Mouse (Mus musculus) forebrain, embryonic 15.5 days (tissue): ENCODE results near the gene Plekhf1. TPM values are rescaled to one million over a fixed set of nuclear protein-coding genes. Genes with fewer than 3 reads are reported as not detected.

ENCODE experiments used
- ATAC-seq: fragments of 200-750 bp; cut with Nextera tagmentation; replicated peaks from 2 replicates; pipeline ENCODE4 v1.8.0; 2017; ENCODE audit warnings: mild to moderate bottlenecking, moderate TSS enrichment, moderate library complexity
- H3K27ac ChIP-seq: fragments of 300-500 bp; sonication (generic); replicated peaks from 2 replicates; pipeline ENCODE4 v1.5.1; 2015; ENCODE audit warnings: mild to moderate bottlenecking, inconsistent platforms
- H3K27me3 ChIP-seq: fragments of 300-500 bp; sonication (generic); 2 replicates; pipeline ENCODE4 v1.6.1; 2015; ENCODE audit warnings: inconsistent platforms
- H3K36me3 ChIP-seq: fragments of 300-500 bp; sonication (generic); 2 replicates; pipeline ENCODE4 v1.6.1; 2015; ENCODE audit warnings: mild to moderate bottlenecking, inconsistent platforms
- H3K4me1 ChIP-seq: fragments of 300-500 bp; sonication (generic); 2 replicates; pipeline ENCODE4 v1.6.1; 2015; ENCODE audit warnings: inconsistent platforms
- H3K4me2 ChIP-seq: fragments of 300-500 bp; sonication (generic); replicated peaks from 2 replicates; pipeline ENCODE4 v1.6.1; 2015; ENCODE audit warnings: mild to moderate bottlenecking, inconsistent platforms
- H3K4me3 ChIP-seq: fragments of 300-500 bp; sonication (generic); 2 replicates; pipeline ENCODE4 v1.5.1; 2015; ENCODE audit warnings: mild to moderate bottlenecking, inconsistent platforms
- H3K9ac ChIP-seq: fragments of 300-500 bp; sonication (generic); replicated peaks from 2 replicates; pipeline ENCODE4 v1.6.1; 2015; ENCODE audit warnings: mild to moderate bottlenecking, inconsistent platforms
- H3K9me3 ChIP-seq: fragments of 300-500 bp; sonication (generic); 2 replicates; pipeline ENCODE4 v1.6.1; 2016; ENCODE audit warnings: inconsistent platforms
- WGBS: fragments of 180-500 bp; shearing (Covaris S2); methylation state at CpG from one replicate; pipeline ENCODE4 v1.1.7; 2015; ENCODE audit warnings: mixed read lengths; 5-methylcytosine and 5-hydroxymethylcytosine counted together
- polyA plus RNA-seq: library from polyadenylated mRNA; unstranded; fragments of >200 nt; fragmentation: Nextera tagmentation; extraction: Ambion mirVana; gene quantifications from 2 replicates; pipeline ENCODE4 v1.2.1, GENCODE M21; 2015

Plekhf1 gene
- polyA plus RNA-seq, 1 experiment from 2014 or later: 0.61 TPM

GRCm38 (mm10) chr7:38215281-38215680 is 12.5 kb downstream of the Plekhf1 start:
- Histone ChIP-seq H3K4me2 (no peak overlapping the region), H3K4me1 (no peaks in the 10 kb centered on the region), H3K27ac (no peak overlapping the region), H3K27me3 (no peaks in the 10 kb centered on the region), H3K9ac (no peak overlapping the region), H3K9me3 (no peaks in the 10 kb centered on the region), H3K36me3 (no peaks in the 10 kb centered on the region), H3K4me3 (no peak overlapping the region)
- no peak for ATAC-seq
- 82% methylated on average over 7 of the region's 7 CpGs for WGBS

DNA sequence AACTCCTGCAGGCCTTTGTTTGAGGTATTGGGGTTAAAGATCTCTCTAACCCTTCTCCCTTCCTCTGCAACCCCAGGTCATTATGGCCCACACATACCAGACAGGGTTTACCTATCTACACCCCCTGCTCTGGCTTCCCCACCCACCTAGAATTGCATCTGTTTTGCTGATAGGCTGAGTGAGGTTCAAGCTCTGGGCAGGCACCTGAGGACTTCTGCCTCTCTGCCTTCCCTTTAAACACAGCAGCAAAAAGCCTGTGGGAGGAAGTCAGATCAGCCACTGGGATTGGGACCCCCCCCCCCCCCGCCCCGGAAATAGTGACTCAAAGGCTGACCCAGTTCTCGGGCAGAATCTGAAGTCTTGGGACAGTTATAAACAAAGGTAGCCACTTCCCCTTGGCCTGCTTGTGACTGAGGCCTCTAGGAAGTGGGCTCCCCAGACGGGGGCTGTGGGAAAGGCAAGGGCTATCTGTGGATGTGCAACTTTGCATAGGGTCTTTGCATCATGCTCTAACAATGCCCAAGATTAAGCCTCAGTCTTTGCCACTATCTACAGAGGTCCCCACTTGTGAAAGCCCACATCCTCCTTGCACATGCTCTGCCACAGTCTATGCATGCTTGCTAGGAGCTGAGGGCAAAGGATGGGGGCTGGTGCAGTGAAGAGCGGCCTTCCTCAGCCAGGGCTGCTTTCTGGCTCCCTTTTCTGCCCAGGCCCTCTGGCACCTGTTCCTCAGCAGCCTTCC is 13.2 kb downstream of the Plekhf1 start:
- no peak for ATAC-seq
- H3K4me2 ChIP-seq: no peak overlapping the region
- H3K9ac ChIP-seq: no peak overlapping the region
- WGBS: 71% methylated on average over 5 of the region's 5 CpGs
- no peak overlapping the region for H3K4me3 ChIP-seq
- H3K27me3 ChIP-seq: no peaks in the 10 kb centered on the region
- H3K9me3 ChIP-seq: no peaks in the 10 kb centered on the region
- no peaks in the 10 kb centered on the region for H3K36me3 ChIP-seq
- no peak overlapping the region for H3K27ac ChIP-seq
- no peaks in the 10 kb centered on the region for H3K4me1 ChIP-seq

- no peaks in the 10 kb centered on the region for H3K27me3 ChIP-seq
- H3K36me3 ChIP-seq: no peaks in the 10 kb centered on the region
- no peak overlapping the region for H3K4me2 ChIP-seq
- WGBS: 32% methylated on average over 2 of the region's 3 CpGs
- no peak for ATAC-seq
- no peaks in the 10 kb centered on the region for H3K4me1 ChIP-seq
- no peaks in the 10 kb centered on the region for H3K9me3 ChIP-seq
- no peak overlapping the region for H3K27ac ChIP-seq
- H3K4me3 ChIP-seq: no peak overlapping the region
- H3K9ac ChIP-seq: no peak overlapping the region
Measured at GRCm38 (mm10) chr7:38212651-38213062, 15.2 kb downstream of the Plekhf1 start.

DNA sequence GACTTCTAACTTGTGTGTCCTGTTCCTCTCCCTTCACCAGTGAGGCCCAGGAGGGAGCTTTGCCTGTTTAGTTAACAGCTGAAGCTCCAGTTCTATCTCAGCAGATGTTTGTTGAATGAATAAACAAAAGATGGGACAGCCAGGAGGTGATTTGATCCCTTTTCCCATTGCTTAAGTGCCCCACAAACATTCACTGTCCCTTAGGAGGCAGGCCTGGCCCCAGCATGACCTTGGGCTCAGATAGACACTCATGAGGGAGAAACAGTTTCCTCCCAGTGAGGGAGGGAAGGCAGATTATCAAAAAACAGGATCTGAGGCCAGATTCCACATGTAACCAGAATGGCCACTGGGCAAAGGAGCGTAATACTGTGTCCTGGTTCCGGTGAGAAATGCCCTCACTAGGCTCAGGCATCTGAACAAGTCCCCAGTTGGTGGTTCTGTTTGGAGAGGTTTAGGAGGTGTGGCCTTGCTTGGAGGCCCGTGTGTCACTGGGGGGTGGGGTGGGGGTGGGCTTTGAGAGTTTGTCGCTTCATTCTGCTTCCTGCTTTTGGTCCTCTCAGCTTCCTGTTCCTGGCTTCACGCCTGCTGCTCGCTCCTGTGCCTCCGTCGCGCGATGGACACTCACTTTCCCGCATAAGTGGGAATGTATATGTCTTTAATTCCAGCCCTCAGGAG is 18.2 kb downstream of the Plekhf1 start:
- Histone ChIP-seq H3K36me3 (no peaks in the 10 kb centered on the region), H3K9ac (no peak overlapping the region), H3K4me1 (no peaks in the 10 kb centered on the region), H3K27me3 (no peaks in the 10 kb centered on the region), H3K27ac (no peak overlapping the region), H3K9me3 (no peaks in the 10 kb centered on the region), H3K4me3 (no peak overlapping the region), H3K4me2 (no peak overlapping the region)
- 78% methylated on average over 11 of the region's 11 CpGs for WGBS
- no peak for ATAC-seq

DNA sequence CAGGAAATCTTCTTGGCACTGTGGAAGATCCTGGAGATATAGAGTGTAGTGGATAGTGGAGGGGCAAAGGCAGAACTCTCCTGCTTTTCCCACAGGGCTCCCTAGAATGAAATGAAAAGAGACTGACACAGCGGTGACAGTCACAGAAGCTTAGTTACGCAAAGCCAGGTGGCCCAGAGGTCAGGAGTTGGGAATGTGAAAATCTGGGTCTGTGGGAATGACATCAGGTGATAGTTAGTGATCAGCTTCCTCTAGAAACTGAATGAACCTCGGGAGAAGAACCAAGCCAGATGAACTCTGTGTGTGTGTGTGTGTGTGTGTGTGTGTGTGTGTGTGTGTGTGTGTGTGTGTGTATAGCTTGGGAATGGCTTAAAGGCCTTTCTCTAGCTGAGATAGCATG is 18.8 kb downstream of the Plekhf1 start:
- no peak overlapping the region for H3K9ac ChIP-seq
- no peaks in the 10 kb centered on the region for H3K4me1 ChIP-seq
- H3K4me2 ChIP-seq: no peak overlapping the region
- H3K4me3 ChIP-seq: no peak overlapping the region
- H3K36me3 ChIP-seq: no peaks in the 10 kb centered on the region
- no peaks in the 10 kb centered on the region for H3K9me3 ChIP-seq
- WGBS: 75% methylated on average over 3 of the region's 3 CpGs
- ATAC-seq: no peak
- H3K27ac ChIP-seq: no peak overlapping the region
- H3K27me3 ChIP-seq: no peaks in the 10 kb centered on the region

- no peak for ATAC-seq
- no peak overlapping the region for H3K27ac ChIP-seq
- H3K36me3 ChIP-seq: no peaks in the 10 kb centered on the region
- H3K9me3 ChIP-seq: no peaks in the 10 kb centered on the region
- no peaks in the 10 kb centered on the region for H3K27me3 ChIP-seq
- no peak overlapping the region for H3K4me2 ChIP-seq
- H3K9ac ChIP-seq: no peak overlapping the region
- no peak overlapping the region for H3K4me3 ChIP-seq
- WGBS: 81% methylated on average over 3 of the region's 3 CpGs
- no peaks in the 10 kb centered on the region for H3K4me1 ChIP-seq
Measured at GRCm38 (mm10) chr7:38206564-38206963, 21.3 kb downstream of the Plekhf1 start.

GRCm38 (mm10) chr7:38205801-38206200 is 22.0 kb downstream of the Plekhf1 start:
- no peak overlapping the region for H3K4me3 ChIP-seq
- H3K4me1 ChIP-seq: peaks cover under 1% of the 10 kb centered on the region
- H3K9me3 ChIP-seq: no peaks in the 10 kb centered on the region
- H3K9ac ChIP-seq: no peak overlapping the region
- ATAC-seq: no peak
- H3K27ac ChIP-seq: no peak overlapping the region
- no peaks in the 10 kb centered on the region for H3K36me3 ChIP-seq
- H3K4me2 ChIP-seq: no peak overlapping the region
- H3K27me3 ChIP-seq: no peaks in the 10 kb centered on the region
- 27% methylated on average over 2 of the region's 2 CpGs for WGBS

DNA sequence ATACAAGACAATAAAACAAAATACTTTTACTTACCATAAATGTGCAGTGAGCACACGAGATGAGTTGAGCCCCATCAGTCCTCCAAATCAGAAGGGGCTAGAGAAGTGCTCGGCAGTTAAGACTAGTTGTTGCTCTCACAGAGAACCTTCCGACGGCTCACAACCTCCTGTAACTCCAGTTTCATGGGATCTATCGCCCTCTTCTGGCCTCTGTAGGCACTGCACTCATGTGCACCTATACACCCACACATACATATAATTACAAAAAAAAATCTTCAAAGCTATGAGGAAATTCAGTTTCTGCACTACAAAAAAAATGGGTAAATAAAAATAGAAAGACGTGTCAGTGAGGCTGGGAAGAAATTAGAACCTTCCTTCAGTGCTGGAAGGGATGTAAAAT is 23.5 kb downstream of the Plekhf1 start:
- Histone ChIP-seq H3K27ac (no peak overlapping the region), H3K27me3 (no peaks in the 10 kb centered on the region), H3K9ac (no peak overlapping the region), H3K36me3 (no peaks in the 10 kb centered on the region), H3K4me3 (no peak overlapping the region), H3K4me2 (no peak overlapping the region), H3K4me1 (peaks cover 7% of the 10 kb centered on the region), H3K9me3 (no peaks in the 10 kb centered on the region)
- ATAC-seq: no peak
- 90% methylated on average over 6 of the region's 6 CpGs for WGBS

DNA sequence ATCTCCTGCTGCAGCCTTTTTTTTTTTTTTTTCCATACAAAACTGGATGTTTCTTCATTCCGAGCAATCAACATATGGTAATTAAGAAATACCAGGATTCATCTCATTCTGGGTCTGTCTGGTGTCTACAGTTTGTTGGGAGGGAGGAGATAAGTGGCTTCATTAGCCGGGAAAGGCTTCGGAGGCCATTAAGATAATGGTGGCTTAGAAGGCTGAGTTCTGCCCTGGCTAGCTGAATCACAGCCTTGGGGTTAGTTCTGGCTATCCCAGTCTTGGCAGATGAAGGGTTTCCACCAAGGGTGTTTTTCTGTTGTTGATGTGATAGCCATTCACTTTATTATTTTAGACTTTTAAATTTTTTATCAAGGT is 26.5 kb downstream of the Plekhf1 start:
- Histone ChIP-seq H3K9ac (no peak overlapping the region), H3K4me3 (peak overlapping the region; percentile 39; the same call in 1 of the 2 replicates), H3K27ac (peak overlapping the region; percentile 85; the same call in 1 of the 2 replicates), H3K4me1 (peaks cover 7% of the 10 kb centered on the region), H3K36me3 (no peaks in the 10 kb centered on the region), H3K27me3 (no peaks in the 10 kb centered on the region), H3K4me2 (peak overlapping the region; percentile 58; the same call in 1 of the 2 replicates), H3K9me3 (no peaks in the 10 kb centered on the region)
- 20% methylated on average over 3 of the region's 3 CpGs for WGBS
- ATAC-seq: peak; percentile 44

DNA sequence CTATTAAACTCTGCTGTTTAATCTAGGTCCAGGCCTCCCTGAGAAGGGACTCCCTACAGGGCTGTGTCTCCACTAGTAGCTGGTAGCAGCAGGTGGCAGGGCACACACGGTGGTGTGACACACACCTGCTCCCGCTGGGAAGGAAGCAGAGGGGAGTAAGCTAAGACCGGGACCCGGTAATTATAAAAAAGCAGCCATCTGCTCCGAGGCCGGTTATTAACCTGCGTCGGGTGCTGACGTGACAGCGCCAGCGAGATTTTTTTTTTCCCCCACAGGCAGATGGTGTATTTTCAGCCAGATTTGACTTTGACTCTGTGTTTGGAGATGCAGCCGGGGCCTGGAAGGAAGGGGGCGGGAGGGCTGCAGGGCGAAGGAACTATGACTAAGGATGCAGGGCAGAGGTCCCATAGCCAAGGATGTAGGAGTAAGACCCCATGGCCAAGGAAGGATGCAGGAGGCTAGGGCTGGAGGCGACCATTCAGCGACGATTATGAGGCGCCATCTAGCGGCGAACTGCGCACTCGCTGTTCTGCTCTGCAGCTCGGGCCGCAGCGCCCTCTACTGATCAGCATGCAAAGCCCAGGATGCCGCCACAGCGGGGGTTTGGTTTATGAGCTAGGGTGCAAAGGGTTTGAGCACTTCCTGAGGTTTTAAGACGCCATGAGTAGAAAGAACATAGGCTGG is 27.1 kb downstream of the Plekhf1 start:
- Histone ChIP-seq H3K27ac (peak overlapping the region; percentile 85), H3K4me3 (peak overlapping the region; percentile 39), H3K4me2 (peak overlapping the region; percentile 58), H3K4me1 (peaks cover 7% of the 10 kb centered on the region), H3K36me3 (no peaks in the 10 kb centered on the region), H3K9ac (peak overlapping the region; percentile 48), H3K9me3 (no peaks in the 10 kb centered on the region), H3K27me3 (no peaks in the 10 kb centered on the region)
- under 1% methylated on average over 28 of the region's 28 CpGs for WGBS
- peak; percentile 91 for ATAC-seq

- H3K9me3 ChIP-seq: no peaks in the 10 kb centered on the region
- peak overlapping the region; percentile 48 for H3K9ac ChIP-seq
- WGBS: 69% methylated on average over 8 of the region's 8 CpGs
- H3K27me3 ChIP-seq: no peaks in the 10 kb centered on the region
- H3K4me2 ChIP-seq: peak overlapping the region; percentile 58
- peak overlapping the region; percentile 85 for H3K27ac ChIP-seq
- peak overlapping the region; percentile 39 for H3K4me3 ChIP-seq
- peaks cover 7% of the 10 kb centered on the region for H3K4me1 ChIP-seq
- no peak; the same call in 1 of the 2 replicates for ATAC-seq
- H3K36me3 ChIP-seq: no peaks in the 10 kb centered on the region
Measured at GRCm38 (mm10) chr7:38199907-38200605, 27.8 kb downstream of the Plekhf1 start.

DNA sequence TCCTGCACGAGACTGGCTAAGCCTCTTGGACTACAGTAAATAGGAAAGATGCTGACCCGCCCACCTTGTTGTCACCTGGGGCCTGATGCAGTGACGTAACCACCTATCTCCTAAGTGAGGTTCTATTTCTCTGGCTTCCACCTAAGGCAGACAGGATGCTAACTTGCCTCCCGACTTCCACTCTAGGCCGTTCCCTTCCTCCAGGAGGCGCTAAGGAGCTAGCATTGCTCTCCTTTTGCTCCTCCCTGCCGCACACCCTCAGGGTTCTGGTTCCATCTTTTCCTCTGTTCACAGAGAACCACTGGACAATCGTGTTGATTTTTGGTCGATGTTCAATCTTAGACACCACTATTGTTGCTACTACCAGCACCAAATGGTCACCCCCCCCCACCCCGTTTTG is 36.2 kb downstream of the Plekhf1 start:
- Histone ChIP-seq H3K4me2 (no peak overlapping the region), H3K36me3 (no peaks in the 10 kb centered on the region), H3K9me3 (no peaks in the 10 kb centered on the region), H3K4me1 (no peaks in the 10 kb centered on the region), H3K27me3 (no peaks in the 10 kb centered on the region), H3K9ac (no peak overlapping the region), H3K4me3 (no peak overlapping the region), H3K27ac (no peak overlapping the region)
- no peak for ATAC-seq
- WGBS: 42% methylated on average over 10 of the region's 10 CpGs
